Mouse (Mus musculus): Measurements from ENCODE around the gene Camkmt.

DNA sequence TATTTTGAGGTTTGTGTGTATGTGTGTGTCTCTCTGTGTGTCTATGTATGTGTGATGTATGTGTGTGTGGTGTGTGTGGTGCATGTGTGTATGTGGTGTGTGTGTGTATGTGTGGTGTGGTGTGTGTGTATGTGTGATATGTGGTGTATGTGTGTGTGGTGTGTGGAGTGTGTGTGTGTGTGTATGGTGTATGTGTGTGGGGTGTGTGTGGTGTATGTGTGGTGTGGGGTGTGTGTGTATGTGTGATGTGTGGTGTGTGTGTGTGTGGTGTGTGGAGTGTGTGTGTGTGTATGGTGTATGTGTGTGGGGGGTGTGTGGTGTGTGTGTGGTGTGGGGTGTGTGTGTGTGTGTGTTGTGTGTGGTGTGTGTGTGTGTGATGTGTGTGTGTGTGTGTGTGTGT is 414.5 kb downstream of the Camkmt start:
- TF ChIP-seq POLR2A (IDR thresholded peaks at IDR 0.05; ENCODE audit: control insufficient read depth, extremely low read depth, insufficient read depth, low read length, poor library complexity) = no peak
- no peak for TF ChIP-seq CTCF (IDR thresholded peaks at IDR 0.05; ENCODE audit: borderline replicate concordance, control insufficient read depth, extremely low read depth, insufficient read depth, low read length, poor library complexity)

Data from thymus, adult 2 months (tissue).